Mouse (Mus musculus) stomach, embryonic 14.5 days (tissue): ENCODE data around the gene Mdm4. TPM values are rescaled to one million over a fixed set of nuclear protein-coding genes. Genes with fewer than 3 reads are reported as not detected.

Source experiments
- ATAC-seq: fragments of 200-750 bp; cut with Nextera tagmentation; 2 replicates; pipeline ENCODE4 v1.8.0; 2017; ENCODE audit warnings: low read depth, moderate TSS enrichment; ENCODE audit not compliant: insufficient number of reproducible peaks, insufficient read depth, low FRiP score
- H3K27ac ChIP-seq: fragments of 300-500 bp; sonication (generic); 2 replicates; pipeline ENCODE4 v1.5.1; 2014; ENCODE audit warnings: mild to moderate bottlenecking, low read length, moderate library complexity, mixed read lengths
- H3K27me3 ChIP-seq: fragments of 300-500 bp; sonication (generic); 2 replicates; pipeline ENCODE4 v1.6.1; 2014; ENCODE audit warnings: low read length, control low read depth, mixed read lengths; ENCODE audit not compliant: control insufficient read depth, insufficient read depth
- H3K36me3 ChIP-seq: fragments of 300-500 bp; sonication (generic); 2 replicates; pipeline ENCODE4 v1.6.1; 2014; ENCODE audit warnings: mild to moderate bottlenecking, control low read depth, low read length, moderate library complexity, mixed read lengths; ENCODE audit not compliant: control insufficient read depth, insufficient read depth
- H3K4me1 ChIP-seq: fragments of 300-500 bp; sonication (generic); 2 replicates; pipeline ENCODE4 v1.6.1; 2014; ENCODE audit warnings: low read length, control low read depth, mixed read lengths; ENCODE audit not compliant: control insufficient read depth, insufficient read depth
- H3K4me2 ChIP-seq: fragments of 300-500 bp; sonication (generic); replicated peaks from 2 replicates; pipeline ENCODE4 v1.6.1; 2014; ENCODE audit warnings: low read depth, low read length, control low read depth
- H3K4me3 ChIP-seq: fragments of 300-500 bp; sonication (generic); 2 replicates; pipeline ENCODE4 v1.5.1; 2014; ENCODE audit warnings: low read depth, low read length, control low read depth
- H3K9ac ChIP-seq: fragments of 300-500 bp; sonication (generic); replicated peaks from 2 replicates; pipeline ENCODE4 v1.6.1; 2014; ENCODE audit warnings: low read depth, mild to moderate bottlenecking, control low read depth, low read length, moderate library complexity, mixed read lengths
- H3K9me3 ChIP-seq: fragments of 300-500 bp; sonication (generic); 2 replicates; pipeline ENCODE4 v1.6.1; 2016; ENCODE audit warnings: low read depth, low read length, control low read depth; ENCODE audit not compliant: control insufficient read depth
- WGBS: fragments of 180-500 bp; shearing (Covaris S2); extraction: QIAGEN DNeasy Blood & Tissue Kit; methylation state at CpG from one replicate; pipeline ENCODE4 v1.1.7; 2014; 5-methylcytosine and 5-hydroxymethylcytosine counted together
- polyA plus RNA-seq: library from polyadenylated mRNA; unstranded; fragments of >200 nt; fragmentation: Nextera tagmentation; extraction: Ambion mirVana; gene quantifications from 2 replicates; pipeline ENCODE4 v1.2.1, GENCODE M21; 2014

The Mdm4 gene
- polyA plus RNA-seq, 1 experiment from 2014 or later, result 71.6 TPM

DNA sequence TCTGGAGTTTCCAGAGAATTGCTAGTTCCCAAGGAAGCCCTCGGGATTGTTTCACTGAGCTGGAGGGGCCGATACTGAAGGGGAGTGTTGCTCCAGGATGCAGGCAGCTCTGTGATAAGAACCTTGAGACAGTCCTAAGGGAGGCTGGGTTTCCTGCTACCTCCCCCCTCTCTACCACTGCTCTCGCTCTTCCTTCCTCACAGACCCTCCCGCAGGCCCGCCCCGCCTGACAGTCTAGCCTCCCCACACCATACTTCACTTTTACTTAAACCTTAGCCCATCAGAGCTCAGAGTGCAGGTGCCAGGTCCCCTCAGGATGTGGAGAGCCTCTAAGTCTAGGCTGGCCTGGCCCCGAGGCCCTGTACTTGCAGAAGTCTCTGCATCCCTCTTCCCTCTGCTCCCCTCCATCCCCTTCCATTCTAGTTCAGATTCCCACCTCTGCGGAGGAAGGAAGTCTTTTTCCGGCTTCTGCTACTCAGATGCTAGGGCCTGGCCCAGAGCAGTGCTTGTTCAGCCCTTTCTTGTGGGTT, 43.0 kb upstream of the Mdm4 start:
- peaks cover 44% of the 10 kb centered on the region for H3K4me1 ChIP-seq
- no peaks in the 10 kb centered on the region for H3K9me3 ChIP-seq
- no peak overlapping the region for H3K4me2 ChIP-seq
- H3K36me3 ChIP-seq, result no peaks in the 10 kb centered on the region; the same call in 1 of the 2 replicates
- ATAC-seq, result no peak; the same call in 1 of the 2 replicates
- H3K9ac ChIP-seq, result no peak overlapping the region
- 50% methylated on average over 9 of the region's 9 CpGs for WGBS
- no peak overlapping the region for H3K4me3 ChIP-seq
- H3K27me3 ChIP-seq, result no peaks in the 10 kb centered on the region
- H3K27ac ChIP-seq, result peak overlapping the region; percentile 2; the same call in 1 of the 2 replicates

DNA sequence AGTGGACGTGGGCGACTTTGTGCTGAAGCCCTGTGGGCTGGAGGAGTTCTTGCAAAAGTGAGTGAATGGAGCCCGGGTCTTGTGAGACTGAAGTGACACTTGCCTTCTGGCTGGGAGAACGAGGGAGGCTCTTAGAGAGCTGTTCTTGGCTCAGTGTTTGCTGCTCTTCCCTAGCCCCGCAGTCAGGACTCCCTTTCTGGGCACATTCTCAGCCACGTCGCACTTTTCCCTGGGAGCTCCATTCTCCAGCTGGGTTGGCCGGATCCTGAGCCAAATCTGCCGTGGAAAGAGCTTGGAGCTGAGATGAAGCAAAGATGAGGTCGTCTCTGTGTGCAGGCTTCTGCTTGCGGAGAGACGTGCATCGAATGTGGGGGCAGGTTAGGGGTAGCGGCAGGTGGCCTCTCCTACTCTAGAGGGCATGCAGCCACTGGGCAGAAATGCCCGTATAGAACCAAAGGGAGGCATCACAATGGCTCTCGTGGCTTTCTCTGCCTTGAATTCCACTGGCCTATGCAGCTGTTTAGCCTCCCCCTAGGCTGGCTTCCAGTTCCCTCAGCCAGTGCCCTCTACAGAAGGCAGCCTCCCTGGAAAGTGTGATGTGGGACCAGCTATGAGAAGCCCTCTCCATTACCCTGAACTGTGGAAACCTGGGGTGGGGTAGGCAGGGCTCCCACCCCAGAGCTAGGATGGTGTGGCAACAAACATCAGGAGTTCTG, 41.5 kb upstream of the Mdm4 start:
- no peak for ATAC-seq
- no peaks in the 10 kb centered on the region for H3K27me3 ChIP-seq
- no peak overlapping the region for H3K4me2 ChIP-seq
- H3K9ac ChIP-seq, result no peak overlapping the region
- H3K27ac ChIP-seq, result no peak overlapping the region; the same call in 1 of the 2 replicates
- no peak overlapping the region for H3K4me3 ChIP-seq
- WGBS, result 71% methylated on average over 16 of the region's 16 CpGs
- H3K4me1 ChIP-seq, result peaks cover 37% of the 10 kb centered on the region
- H3K36me3 ChIP-seq, result peaks cover 4% of the 10 kb centered on the region; the same call in 1 of the 2 replicates
- no peaks in the 10 kb centered on the region for H3K9me3 ChIP-seq

DNA sequence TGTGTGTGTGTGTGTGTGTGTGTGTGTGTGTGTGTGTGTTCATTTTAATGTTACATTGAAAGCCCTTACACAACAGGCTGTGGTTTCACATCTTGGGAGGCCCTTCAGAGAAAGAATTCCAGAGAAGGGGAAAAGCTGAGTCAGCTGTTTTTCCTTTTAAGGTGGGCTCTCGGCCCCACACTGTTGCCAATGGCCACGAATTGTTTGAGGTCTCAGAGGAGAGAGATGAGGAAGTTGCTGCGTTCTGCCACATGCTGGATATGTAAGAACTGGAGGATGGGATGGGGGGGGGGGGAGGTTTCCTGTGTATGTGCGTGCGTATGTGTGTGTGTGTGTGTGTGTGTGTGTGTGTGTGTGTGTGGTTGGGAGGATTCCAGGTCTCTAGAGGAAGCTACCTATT, 39.8 kb upstream of the Mdm4 start:
- Histone ChIP-seq H3K9ac (no peak overlapping the region), H3K4me1 (peaks cover 28% of the 10 kb centered on the region), H3K4me3 (no peak overlapping the region), H3K27ac (peak overlapping the region; percentile 81), H3K36me3 (peaks cover 9% of the 10 kb centered on the region; the same call in 1 of the 2 replicates), H3K27me3 (no peaks in the 10 kb centered on the region), H3K4me2 (no peak overlapping the region), H3K9me3 (no peaks in the 10 kb centered on the region)
- 21% methylated on average over 3 of the region's 5 CpGs for whole genome bisulfite sequencing
- peak; percentile 44; the same call in 1 of the 2 replicates for ATAC-seq

- Histone ChIP-seq H3K27me3 (no peaks in the 10 kb centered on the region), H3K4me2 (no peak overlapping the region), H3K36me3 (peaks cover 9% of the 10 kb centered on the region; the same call in 1 of the 2 replicates), H3K27ac (peak overlapping the region; percentile 81), H3K9me3 (no peaks in the 10 kb centered on the region), H3K4me1 (peaks cover 28% of the 10 kb centered on the region), H3K9ac (no peak overlapping the region), H3K4me3 (no peak overlapping the region)
- WGBS, result 61% methylated on average over 12 of the region's 12 CpGs
- ATAC-seq, result peak; percentile 12; the same call in 1 of the 2 replicates
These were observed 39.1 kb upstream of the Mdm4 start for GRCm38 (mm10) chr1:133069275-133070120.

DNA sequence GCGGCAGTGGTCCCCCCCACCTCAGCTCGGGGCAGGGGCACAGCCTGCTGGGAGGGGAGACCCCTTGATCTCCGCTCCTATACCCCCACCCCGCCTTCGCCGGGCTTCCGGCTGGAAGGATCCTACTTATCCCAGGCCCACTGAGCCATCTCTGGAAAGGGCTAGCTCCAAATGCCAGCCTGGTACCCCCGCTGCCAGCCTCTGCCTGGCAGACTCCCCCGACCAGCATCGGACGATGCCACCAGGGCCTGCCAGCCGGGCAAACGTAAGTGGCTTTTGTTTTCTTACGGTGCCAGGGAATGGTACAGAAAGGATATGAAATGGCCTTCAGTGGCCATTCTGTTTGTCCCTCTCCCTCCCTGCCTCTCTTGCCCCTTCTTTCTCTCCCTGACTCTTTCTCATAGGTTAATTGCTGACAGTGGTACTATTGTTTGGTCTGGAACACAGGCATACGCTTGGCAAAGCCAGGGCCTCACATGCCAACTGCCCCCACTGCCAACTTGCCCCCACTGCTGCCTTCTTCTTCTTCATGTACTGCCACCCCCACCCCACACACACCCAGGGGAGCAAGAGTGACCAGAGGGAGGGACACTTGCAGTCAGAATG, 38.4 kb upstream of the Mdm4 start:
- ATAC-seq, result no peak
- H3K4me2 ChIP-seq, result no peak overlapping the region
- whole genome bisulfite sequencing, result 92% methylated on average over 15 of the region's 15 CpGs
- peak overlapping the region; percentile 81; the same call in 1 of the 2 replicates for H3K27ac ChIP-seq
- no peak overlapping the region for H3K9ac ChIP-seq
- H3K27me3 ChIP-seq, result no peaks in the 10 kb centered on the region
- no peak overlapping the region for H3K4me3 ChIP-seq
- H3K36me3 ChIP-seq, result peaks cover 9% of the 10 kb centered on the region; the same call in 1 of the 2 replicates
- H3K4me1 ChIP-seq, result peaks cover 28% of the 10 kb centered on the region
- H3K9me3 ChIP-seq, result no peaks in the 10 kb centered on the region

DNA sequence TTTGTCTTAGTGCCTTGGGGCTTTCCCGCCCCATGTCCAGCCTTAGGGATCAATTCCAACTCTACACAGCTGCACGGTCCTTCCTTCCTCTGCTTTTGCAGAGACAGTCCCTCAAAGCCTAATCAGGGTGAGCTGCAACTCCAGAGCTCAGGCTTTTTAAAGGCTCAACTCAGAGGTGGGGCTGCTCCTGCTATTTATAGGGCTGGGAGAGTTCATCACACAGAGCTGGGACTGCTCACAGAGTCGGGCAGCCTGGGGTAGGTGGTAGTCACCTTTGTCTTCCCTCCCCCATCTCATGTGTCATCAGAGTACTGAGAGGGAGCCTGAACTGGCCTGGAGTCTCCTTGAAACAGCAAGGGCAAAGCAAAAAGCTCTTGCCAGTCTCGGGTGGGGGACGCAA, 37.9 kb upstream of the Mdm4 start:
- Histone ChIP-seq H3K4me1 (peaks cover 27% of the 10 kb centered on the region), H3K9me3 (no peaks in the 10 kb centered on the region), H3K4me2 (no peak overlapping the region), H3K27ac (peak overlapping the region; percentile 52; the same call in 1 of the 2 replicates), H3K9ac (no peak overlapping the region), H3K27me3 (no peaks in the 10 kb centered on the region), H3K4me3 (no peak overlapping the region), H3K36me3 (peaks cover 9% of the 10 kb centered on the region; the same call in 1 of the 2 replicates)
- WGBS, result 58% methylated on average over 5 of the region's 5 CpGs
- no peak for ATAC-seq

DNA sequence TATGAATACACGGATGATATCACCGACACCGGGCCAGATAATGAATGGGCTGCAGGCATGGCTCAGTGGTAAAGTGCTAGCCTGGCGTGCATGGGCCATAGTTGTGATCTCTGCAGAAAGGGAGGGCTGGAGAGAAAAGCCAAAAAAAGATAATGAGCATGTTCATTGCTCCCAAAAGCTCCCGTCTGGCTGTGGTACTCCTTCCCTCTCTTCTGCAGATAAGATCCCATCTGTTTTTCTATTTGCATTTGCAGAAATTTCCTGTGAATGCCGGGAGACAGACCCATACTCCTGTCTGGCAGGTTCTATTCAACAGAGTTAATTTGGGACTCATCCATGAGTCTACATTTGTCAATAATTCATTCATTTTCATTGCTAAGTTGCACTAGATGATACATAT, 32.8 kb upstream of the Mdm4 start:
- H3K27ac ChIP-seq, result no peak overlapping the region
- no peak for ATAC-seq
- H3K27me3 ChIP-seq, result no peaks in the 10 kb centered on the region
- H3K9ac ChIP-seq, result no peak overlapping the region
- H3K36me3 ChIP-seq, result peaks cover 9% of the 10 kb centered on the region; the same call in 1 of the 2 replicates
- WGBS, result 93% methylated on average over 6 of the region's 6 CpGs
- H3K4me2 ChIP-seq, result no peak overlapping the region
- H3K4me1 ChIP-seq, result peaks cover 3% of the 10 kb centered on the region; the same call in 1 of the 2 replicates
- no peaks in the 10 kb centered on the region for H3K9me3 ChIP-seq
- no peak overlapping the region for H3K4me3 ChIP-seq

DNA sequence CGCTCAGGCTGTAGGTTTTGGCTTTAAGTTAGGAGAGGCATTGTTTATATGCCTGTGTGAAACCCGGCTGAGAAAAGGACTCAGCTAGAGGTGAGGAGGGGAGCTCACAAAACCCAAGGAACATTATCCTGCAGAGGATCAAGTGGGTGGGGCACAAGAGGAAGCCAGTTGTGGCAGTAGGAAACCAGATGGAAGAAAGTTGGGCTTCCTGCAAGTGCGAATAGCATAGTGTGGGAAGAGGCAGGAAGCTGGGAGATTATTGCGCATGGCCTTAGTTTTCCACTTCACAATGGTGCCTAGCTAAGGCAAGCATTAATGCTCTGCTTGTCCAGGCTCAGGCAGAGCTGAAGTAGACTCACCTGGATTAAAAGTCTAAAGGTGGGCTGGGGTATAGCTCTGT, 30.3 kb upstream of the Mdm4 start:
- no peak overlapping the region for H3K27ac ChIP-seq
- no peak overlapping the region for H3K4me2 ChIP-seq
- no peak for ATAC-seq
- peaks cover 6% of the 10 kb centered on the region; the same call in 1 of the 2 replicates for H3K4me1 ChIP-seq
- no peaks in the 10 kb centered on the region for H3K9me3 ChIP-seq
- no peak overlapping the region for H3K4me3 ChIP-seq
- H3K36me3 ChIP-seq, result no peaks in the 10 kb centered on the region
- no peak overlapping the region for H3K9ac ChIP-seq
- WGBS, result 48% methylated on average over 4 of the region's 4 CpGs
- no peaks in the 10 kb centered on the region for H3K27me3 ChIP-seq
